In genomic region chr8:9979746-9980145, GRCm38 (mm10) we compare ENCODE assay signal across 1 mouse cellular context.
TF ChIP-seq lines count a peak whose summit lies in the region.

No protein-coding gene starts in this region.

TF ChIP-seq in CH12.LX, 34 proteins besides CTCF, POLR2A, EP300 and RAD21 (continued from another document):
- TF ChIP-seq E2F4 (IDR thresholded peaks at IDR 0.05; ENCODE audit: insufficient replicate concordance, low read depth, low read length) (no peak), ZMIZ1 (IDR thresholded peaks at IDR 0.05; ENCODE audit: low read depth, low read length) (no peak), ZC3H11A (IDR thresholded peaks at IDR 0.05; ENCODE audit: low read depth, low read length) (no peak)
